In the genomic region with DNA sequence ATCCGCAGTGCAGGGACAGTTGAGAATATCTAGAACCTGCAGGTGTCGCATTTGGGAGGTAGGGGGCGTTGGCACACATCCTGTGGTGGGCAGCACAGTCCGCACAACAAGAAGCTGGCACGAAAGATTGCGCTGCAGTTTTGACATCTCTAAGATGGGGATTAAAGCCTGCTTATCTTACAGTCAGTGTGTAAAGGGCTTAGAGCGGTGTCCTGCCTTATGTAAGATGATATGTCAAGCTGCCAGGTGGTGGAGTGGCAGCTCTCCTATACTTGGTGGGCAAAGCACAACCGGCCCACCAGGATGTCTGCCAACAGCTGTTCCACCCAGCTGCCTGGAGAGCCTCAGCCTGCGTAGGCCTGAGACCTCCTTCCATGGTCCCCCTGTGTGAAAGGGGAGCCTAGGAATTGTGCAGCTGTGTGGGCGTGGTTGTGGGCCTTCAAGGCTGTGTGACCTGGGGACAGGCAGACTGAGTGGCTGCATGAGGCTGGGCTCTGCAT, we compare ENCODE assay signal across 10 mouse cellular contexts. TPM values are rescaled to one million over a fixed set of nuclear protein-coding genes. Genes with fewer than 3 reads are reported as not detected.
A peak's percentile ranks its signal among the peaks of the same experiment; 100 is the strongest.
DNase-seq lines count a peak whose midpoint lies in the region; ATAC-seq and TF ChIP-seq lines count a peak whose summit lies in the region.
"Had no signal": no experiment of that assay in that cellular context is flagged by ENCODE, and none has a peak within 500 bp of the region (broad histone marks: within the 10 kb centered on the region; RNA-seq: fewer than 3 reads in every experiment).

No protein-coding gene starts in this region.

- no peak overlapping the region for H3K27ac ChIP-seq in lung, postnatal 0 days (ENCODE audit: low read length)
- H3K27ac ChIP-seq in limb, embryonic 14.5 days (replicated peaks; ENCODE audit: low read depth, low read length), result no peak overlapping the region
- H3K27ac ChIP-seq in cerebellum, adult 2 months (ENCODE audit: insufficient read depth, low read length), result no peak overlapping the region

- ATAC-seq in lung, postnatal 0 days, result no peak
- peak; percentile 89 for ATAC-seq in limb, embryonic 14.5 days (ENCODE audit: low FRiP score, low read depth)

- no peaks in the 10 kb centered on the region for H3K27me3 ChIP-seq in lung, postnatal 0 days (replicated peaks; ENCODE audit: insufficient read depth, low read length)
- no peaks in the 10 kb centered on the region for H3K27me3 ChIP-seq in limb, embryonic 14.5 days (ENCODE audit: control insufficient read depth, insufficient read depth, low read length)
- H3K27me3 ChIP-seq in cerebellum, adult 2 months (ENCODE audit: control insufficient read depth, insufficient read depth, low read length), result no peaks in the 10 kb centered on the region

- TF ChIP-seq EP300 in lung, postnatal 0 days (IDR thresholded peaks at IDR 0.05), result no peak

- H3K4me2 ChIP-seq in lung, postnatal 0 days (replicated peaks; ENCODE audit: low read depth, low read length), result no peak overlapping the region
- no peak overlapping the region for H3K4me2 ChIP-seq in limb, embryonic 14.5 days (replicated peaks; ENCODE audit: low read depth, low read length, severe bottlenecking)

- peak; percentile 23 for DNase-seq in embryo, embryonic 11 days
- no peak for DNase-seq in embryo, embryonic 9.5 days (ENCODE audit: extremely low spot score)
- no peak for DNase-seq in lung, postnatal 0 days (ENCODE audit: low spot score)
- DNase-seq in lung, postnatal 4 days, result no peak
- DNase-seq in limb, embryonic 14.5 days (ENCODE audit: low spot score), result peak; percentile 79
- peak; percentile 14 to 23 for DNase-seq in thymus, postnatal 10 days (ENCODE audit: low spot score in 2 of 2)
- DNase-seq in cerebellum, adult 2 months, result no peak
- DNase-seq in frontal cortex, adult 2 months (ENCODE audit: extremely low spot score in 1 of 2, low spot score in 1 of 2), result no peak
- DNase-seq: lung, postnatal 10 days; right cerebral cortex, postnatal 14 days had no signal

- H3K4me1 ChIP-seq in lung, postnatal 0 days (ENCODE audit: insufficient read depth, low read depth, low read length), result no peaks in the 10 kb centered on the region
- H3K4me1 ChIP-seq in limb, embryonic 14.5 days (ENCODE audit: control insufficient read depth, insufficient read depth, low read length), result no peaks in the 10 kb centered on the region
- H3K4me1 ChIP-seq in cerebellum, adult 2 months (ENCODE audit: control insufficient read depth, insufficient read depth, low read length), result no peaks in the 10 kb centered on the region

- no peak overlapping the region for H3K9ac ChIP-seq in lung, postnatal 0 days (replicated peaks; ENCODE audit: low read depth)
- no peak overlapping the region for H3K9ac ChIP-seq in limb, embryonic 14.5 days (ENCODE audit: low read depth, low read length, severe bottlenecking)

- no peaks in the 10 kb centered on the region for H3K36me3 ChIP-seq in lung, postnatal 0 days (ENCODE audit: insufficient read depth, low read length)
- H3K36me3 ChIP-seq in limb, embryonic 14.5 days (ENCODE audit: control insufficient read depth, insufficient read depth, low read length), result no peaks in the 10 kb centered on the region

- TF ChIP-seq POLR2A in limb, embryonic 14.5 days (IDR thresholded peaks at IDR 0.05; ENCODE audit: borderline replicate concordance, extremely low read depth, insufficient read depth, insufficient read length), result no peak
- no peak for TF ChIP-seq POLR2A in cerebellum, adult 2 months (IDR thresholded peaks at IDR 0.05; ENCODE audit: borderline replicate concordance, insufficient read depth, low read length)

- peak; percentile 12; the same call in 1 of the 2 replicates for TF ChIP-seq CTCF in lung, postnatal 0 days (IDR thresholded peaks at IDR 0.05)
- TF ChIP-seq CTCF in cerebellum, adult 2 months (IDR thresholded peaks at IDR 0.05; ENCODE audit: borderline replicate concordance, insufficient read depth, low read depth, low read length), result no peak

- no peaks in the 10 kb centered on the region for H3K9me3 ChIP-seq in lung, postnatal 0 days (ENCODE audit: low read length)
- H3K9me3 ChIP-seq in limb, embryonic 14.5 days (ENCODE audit: control insufficient read depth, low read length), result no peaks in the 10 kb centered on the region

- no peak overlapping the region for H3K4me3 ChIP-seq in lung, postnatal 0 days (ENCODE audit: low read depth, low read length)
- H3K4me3 ChIP-seq in limb, embryonic 14.5 days (replicated peaks; ENCODE audit: low read length), result no peak overlapping the region
- H3K4me3 ChIP-seq in cerebellum, adult 2 months (replicated peaks; ENCODE audit: insufficient read depth, low read depth, low read length), result no peak overlapping the region

- 54% methylated on average over 10 of the region's 10 CpGs for WGBS in lung, postnatal 0 days
- 43% methylated on average over 10 of the region's 10 CpGs for WGBS in limb, embryonic 14.5 days
- WGBS in cerebellum, adult 2 months, result 31% methylated on average over 10 of the region's 10 CpGs

RNA-seq across cellular contexts. Expression of a gene that starts 11.3 kb away (rescaled TPM):
- polyA plus RNA-seq in lung, postnatal 0 days (2015; fragmentation: Nextera tagmentation; extraction: Ambion mirVana), result 0.36 and 0.60 TPM in 2 replicates
- 2.2 and 3.4 TPM in 2 replicates for polyA plus RNA-seq in limb, embryonic 14.5 days (2012; rRNA removed)
- polyA plus RNA-seq in limb, embryonic 14.5 days (2014; fragmentation: Nextera tagmentation; extraction: Ambion mirVana), result 2.4 and 2.6 TPM in 2 replicates
- polyA plus RNA-seq in cerebellum, adult 2 months (2012; rRNA removed), result 3.1 and 3.2 TPM in 2 replicates
- 1.0 and 2.1 TPM in 2 replicates for polyA plus RNA-seq in frontal cortex, adult 2 months (2012; rRNA removed)

RNA-seq across cellular contexts. Expression of a gene that starts 33.6 kb away (rescaled TPM):
- polyA plus RNA-seq in lung, postnatal 0 days (2015; fragmentation: Nextera tagmentation; extraction: Ambion mirVana), result 26.3 and 27.0 TPM in 2 replicates
- 16.1 and 16.8 TPM in 2 replicates for polyA plus RNA-seq in limb, embryonic 14.5 days (2012; rRNA removed)
- 23.2 and 25.5 TPM in 2 replicates for polyA plus RNA-seq in limb, embryonic 14.5 days (2014; fragmentation: Nextera tagmentation; extraction: Ambion mirVana)
- polyA plus RNA-seq in cerebellum, adult 2 months (2012; rRNA removed), result 17.1 and 18.7 TPM in 2 replicates
- 19.8 and 21.3 TPM in 2 replicates for polyA plus RNA-seq in frontal cortex, adult 2 months (2012; rRNA removed)

RNA-seq across cellular contexts. Expression of a gene that starts 34.4 kb away (rescaled TPM):
- polyA plus RNA-seq in lung, postnatal 0 days (2015; fragmentation: Nextera tagmentation; extraction: Ambion mirVana), result 27.2 and 30.3 TPM in 2 replicates
- polyA plus RNA-seq in limb, embryonic 14.5 days (2012; rRNA removed), result 39.1 and 42.9 TPM in 2 replicates
- 50.1 and 53.5 TPM in 2 replicates for polyA plus RNA-seq in limb, embryonic 14.5 days (2014; fragmentation: Nextera tagmentation; extraction: Ambion mirVana)
- polyA plus RNA-seq in cerebellum, adult 2 months (2012; rRNA removed), result 66.9 and 71.5 TPM in 2 replicates
- 82.4 and 90.4 TPM in 2 replicates for polyA plus RNA-seq in frontal cortex, adult 2 months (2012; rRNA removed)

RNA-seq across cellular contexts. Expression of a gene that starts 41.8 kb away (rescaled TPM):
- polyA plus RNA-seq in lung, postnatal 0 days (2015; fragmentation: Nextera tagmentation; extraction: Ambion mirVana), result 263 and 295 TPM in 2 replicates
- polyA plus RNA-seq in limb, embryonic 14.5 days (2012; rRNA removed), result 106 and 126 TPM in 2 replicates
- 277 and 283 TPM in 2 replicates for polyA plus RNA-seq in limb, embryonic 14.5 days (2014; fragmentation: Nextera tagmentation; extraction: Ambion mirVana)
- 231 and 250 TPM in 2 replicates for polyA plus RNA-seq in cerebellum, adult 2 months (2012; rRNA removed)
- polyA plus RNA-seq in frontal cortex, adult 2 months (2012; rRNA removed), result 291 and 293 TPM in 2 replicates

Comparison
In these comparisons a context has a peak if more than half of its experiments do, and no peak if none do; other contexts are left out.
1. DNase-seq: peak in embryo, embryonic 11 days (single experiment), limb, embryonic 14.5 days (single experiment) and thymus, postnatal 10 days (2 of 2); none in embryo, embryonic 9.5 days (single experiment), lung, postnatal 0 days (single experiment), lung, postnatal 4 days (0 of 2), cerebellum, adult 2 months (0 of 2) and frontal cortex, adult 2 months (0 of 2).